Mouse (Mus musculus): ENCODE measurements around the gene Ddx58.

GRCm38 (mm10) chr4:40202205-40202604 is 37.4 kb downstream of the Ddx58 start:
- TF ChIP-seq GATA1 (IDR thresholded peaks at IDR 0.05; ENCODE audit: borderline replicate concordance, low read length) (no peak), FLI1 (IDR thresholded peaks at IDR 0.05; ENCODE audit: low read length) (no peak)

Measured in megakaryocyte, embryonic 14.5 days (primary cell).